Mouse (Mus musculus) G1E (cell line): ENCODE measurements around the gene Tsr2. TPM values are rescaled to one million over a fixed set of nuclear protein-coding genes. Genes with fewer than 3 reads are reported as not detected.

ENCODE experiments used
- ATAC-seq: 2 replicates; pipeline ENCODE4 v1.8.0; 2016; ENCODE audit warnings: mild to moderate bottlenecking; ENCODE audit not compliant: insufficient number of reproducible peaks, poor library complexity, low FRiP score, severe bottlenecking; ENCODE audit errors: extremely low read depth
- DNase-seq: peaks from one replicate; pipeline ENCODE4 v3.0.0; 2012; ENCODE audit warnings: low spot score
- H3K27me3 ChIP-seq: 2 replicates; pipeline ENCODE4 v1.6.1; 2012; ENCODE audit warnings: mild to moderate bottlenecking, low read length, inconsistent platforms; ENCODE audit not compliant: insufficient read depth
- H3K36me3 ChIP-seq: replicated peaks from 2 replicates; pipeline ENCODE3; 2012; ENCODE audit warnings: mild to moderate bottlenecking, inconsistent platforms
- H3K4me1 ChIP-seq: 2 replicates; pipeline ENCODE4 v1.6.1; 2012; ENCODE audit warnings: low read depth, low read length, inconsistent platforms, mixed read lengths; ENCODE audit not compliant: insufficient read depth
- H3K4me3 ChIP-seq: 2 replicates; pipeline ENCODE4 v1.5.1; 2012; ENCODE audit warnings: low read depth, mild to moderate bottlenecking, inconsistent platforms, low read length, moderate library complexity, mixed read lengths
- H3K9me3 ChIP-seq: replicated peaks from 2 replicates; pipeline ENCODE4 v1.6.1; 2012; ENCODE audit warnings: inconsistent platforms
- CTCF ChIP-seq: IDR thresholded peaks from 2 replicates; pipeline ENCODE4 v1.5.1; 2012; ENCODE audit warnings: low read depth, low read length, inconsistent platforms, mixed read lengths
- GATA1 ChIP-seq: IDR thresholded peaks from 2 replicates; pipeline ENCODE4 v1.6.1; 2012; ENCODE audit warnings: borderline replicate concordance, low read length, inconsistent platforms, mixed read lengths
- GATA2 ChIP-seq: IDR thresholded peaks from 2 replicates; pipeline ENCODE4 v1.6.1; 2012; ENCODE audit warnings: low read depth, low read length, inconsistent platforms, borderline replicate concordance
- POLR2AphosphoS5 ChIP-seq: IDR thresholded peaks from 2 replicates; pipeline ENCODE4 v1.6.1; 2012; ENCODE audit warnings: low read depth, low read length, inconsistent platforms; ENCODE audit not compliant: insufficient replicate concordance
- TAL1 ChIP-seq: conservative IDR thresholded peaks from 2 replicates; pipeline ENCODE4 v1.6.1; 2012; ENCODE audit warnings: low read depth, low read length, inconsistent platforms, mixed read lengths
- polyA plus RNA-seq: library from polyadenylated mRNA; stranded (reverse); fragments of >175 nt; gene quantifications from 2 replicates; pipeline ENCODE4 v1.2.3, GENCODE M21; 2012
- total RNA-seq, 2 experiments: library from RNA; stranded (forward) in 1 of 2; stranded (reverse) in 1 of 2; fragments of 200-1000 nt in 1 of 2; fragments of >200 nt in 1 of 2; fragmentation: Nextera tagmentation in 1 of 2; gene quantifications; 2 replicates each; pipeline ENCODE4 v1.2.3; 2014 to 2017

Tsr2 gene
- total and polyA plus RNA-seq, 3 experiments, result 11.0 to 39.5 (median 26.2) TPM

DNA sequence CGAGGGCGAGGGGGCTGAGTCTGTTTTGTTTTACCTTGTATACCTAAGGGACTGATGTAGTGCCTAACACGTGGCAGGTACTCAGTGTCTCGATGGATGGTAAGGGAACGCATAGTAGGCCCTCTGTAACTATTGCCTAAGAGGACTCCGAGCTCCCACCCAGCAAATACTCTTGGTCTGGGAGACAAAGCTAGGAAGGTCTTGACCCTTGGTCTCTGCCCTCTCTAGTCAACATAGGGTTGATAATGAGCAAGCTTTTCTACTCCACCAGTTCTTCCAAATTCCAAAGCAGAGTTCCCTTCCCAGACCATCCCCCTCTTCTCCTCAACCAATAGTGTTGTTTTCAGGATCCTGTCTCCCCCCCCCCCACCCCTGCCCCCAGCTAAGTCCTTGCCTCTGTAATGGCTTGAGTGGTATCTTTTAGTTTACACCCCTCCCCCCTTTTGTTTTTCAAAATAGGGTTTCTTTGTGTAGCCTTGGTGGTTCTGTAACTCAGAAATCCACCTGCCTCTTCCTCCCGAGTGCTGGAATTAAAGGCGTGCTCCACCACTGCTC is 46.6 kb downstream of the Tsr2 start:
- no peaks in the 10 kb centered on the region for H3K36me3 ChIP-seq
- no peak overlapping the region for H3K4me3 ChIP-seq
- TF ChIP-seq POLR2AphosphoS5 (no peak), CTCF (no peak), GATA2 (no peak), GATA1 (no peak), TAL1 (no peak)
- H3K9me3 ChIP-seq, result no peaks in the 10 kb centered on the region
- no peaks in the 10 kb centered on the region for H3K4me1 ChIP-seq
- DNase-seq (no peak), ATAC-seq (no peak)
- H3K27me3 ChIP-seq, result peaks cover 5% of the 10 kb centered on the region; the same call in 1 of the 2 replicates

DNA sequence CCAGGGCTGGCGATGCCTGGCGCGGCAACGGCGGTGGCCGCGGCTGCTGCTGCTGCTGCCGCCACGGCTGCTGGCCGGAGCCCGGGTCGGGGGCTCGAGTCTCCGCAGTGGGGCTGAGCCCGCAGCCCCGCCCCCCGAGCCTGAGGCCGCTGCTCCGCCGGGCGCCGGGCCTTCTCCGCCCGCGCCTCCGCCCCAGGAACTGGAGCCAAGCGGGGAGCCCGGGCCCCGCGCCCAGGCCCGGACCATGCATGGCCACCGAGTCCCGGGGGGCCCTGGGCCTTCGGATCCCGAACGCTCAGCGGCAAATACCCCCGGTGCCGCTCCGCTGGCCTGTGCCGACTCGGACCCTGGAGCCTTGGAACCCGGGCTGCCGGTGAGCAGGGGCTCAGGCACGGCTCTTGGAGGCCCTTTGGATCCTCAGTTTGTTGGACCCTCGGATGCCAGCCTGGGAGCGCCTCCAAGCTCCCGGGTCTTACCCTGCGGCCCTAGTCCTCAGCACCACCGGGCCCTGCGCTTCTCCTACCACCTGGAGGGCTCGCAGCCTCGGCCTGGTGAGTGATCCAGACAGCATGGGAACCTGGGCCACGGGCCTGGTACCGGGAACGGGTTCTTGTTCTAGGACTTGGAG is 48.8 kb downstream of the Tsr2 start:
- no peaks in the 10 kb centered on the region for H3K36me3 ChIP-seq
- H3K9me3 ChIP-seq, result no peaks in the 10 kb centered on the region
- ATAC-seq (no peak), DNase-seq (no peak)
- no peak overlapping the region for H3K4me3 ChIP-seq
- TF ChIP-seq GATA2 (no peak), POLR2AphosphoS5 (no peak)
- peaks cover 5% of the 10 kb centered on the region; the same call in 1 of the 2 replicates for H3K27me3 ChIP-seq
- no peaks in the 10 kb centered on the region for H3K4me1 ChIP-seq

DNA sequence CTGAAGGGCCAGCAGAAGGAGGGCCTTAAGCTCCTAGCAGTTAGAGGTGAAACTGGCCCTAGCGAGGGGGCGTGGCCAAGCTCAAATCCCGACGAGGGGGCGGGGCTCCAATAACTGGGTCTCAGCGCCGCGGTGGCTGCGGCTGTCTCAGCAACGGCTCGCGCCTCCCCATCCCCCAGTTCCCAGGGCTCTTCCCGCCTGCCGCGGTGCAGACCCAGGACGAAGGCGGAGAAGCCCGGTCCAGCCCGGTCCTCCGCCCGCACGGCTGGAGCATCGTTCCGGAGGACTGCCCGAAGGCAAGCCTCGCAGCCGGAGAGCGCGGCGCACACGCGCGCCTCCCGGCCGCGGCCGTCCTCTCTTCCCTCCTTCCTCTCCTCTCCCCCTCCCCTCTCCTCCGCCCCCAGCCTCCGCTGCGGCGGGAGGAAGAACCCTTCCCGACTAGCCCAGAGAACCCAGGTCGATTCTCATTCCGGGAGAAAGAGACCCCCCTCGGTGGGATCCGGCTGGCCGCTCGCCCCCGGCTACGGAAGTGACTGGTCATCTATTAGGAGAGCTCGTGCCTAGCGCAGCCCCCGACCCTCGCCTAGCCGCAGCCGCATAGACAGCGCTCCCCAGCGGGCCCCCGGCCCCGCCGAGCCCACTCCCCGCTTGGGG is 49.4 kb downstream of the Tsr2 start:
- Histone ChIP-seq H3K4me1 (no peaks in the 10 kb centered on the region), H3K4me3 (no peak overlapping the region), H3K36me3 (no peaks in the 10 kb centered on the region), H3K27me3 (peaks cover 5% of the 10 kb centered on the region; the same call in 1 of the 2 replicates), H3K9me3 (no peaks in the 10 kb centered on the region)
- TF ChIP-seq GATA1 (no peak), GATA2 (no peak), TAL1 (no peak), POLR2AphosphoS5 (no peak)
- DNase-seq (no peak), ATAC-seq (no peak)

DNA sequence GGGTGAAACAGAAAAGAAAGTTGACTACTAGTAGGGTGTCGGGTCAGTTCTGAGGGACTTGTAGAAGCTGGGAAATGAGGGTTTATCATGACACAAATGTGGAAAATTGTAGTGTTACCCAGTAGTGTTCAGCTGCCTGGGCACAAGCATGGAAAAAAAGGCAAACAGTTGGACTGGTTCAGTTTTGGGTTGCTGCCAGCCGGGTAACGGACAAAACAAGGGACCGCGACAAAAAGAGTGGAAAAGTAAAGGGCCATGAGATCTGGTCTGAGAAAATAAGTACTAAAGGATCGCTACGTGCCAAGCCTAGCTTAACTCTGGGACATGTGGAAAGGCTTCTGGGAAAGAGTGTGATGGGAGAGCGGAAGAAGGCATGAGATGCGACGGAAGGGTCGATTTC is 50.0 kb downstream of the Tsr2 start:
- TF ChIP-seq CTCF, result no peak
- TF ChIP-seq GATA1, result no peak
- TF ChIP-seq GATA2, result no peak
- no peak for TF ChIP-seq TAL1
- no peak for TF ChIP-seq POLR2AphosphoS5
- ATAC-seq (no peak), DNase-seq (no peak)
- no peak overlapping the region for H3K4me3 ChIP-seq
- H3K36me3 ChIP-seq, result no peaks in the 10 kb centered on the region
- no peaks in the 10 kb centered on the region for H3K9me3 ChIP-seq
- no peaks in the 10 kb centered on the region for H3K4me1 ChIP-seq
- H3K27me3 ChIP-seq, result peaks cover 5% of the 10 kb centered on the region; the same call in 1 of the 2 replicates

DNA sequence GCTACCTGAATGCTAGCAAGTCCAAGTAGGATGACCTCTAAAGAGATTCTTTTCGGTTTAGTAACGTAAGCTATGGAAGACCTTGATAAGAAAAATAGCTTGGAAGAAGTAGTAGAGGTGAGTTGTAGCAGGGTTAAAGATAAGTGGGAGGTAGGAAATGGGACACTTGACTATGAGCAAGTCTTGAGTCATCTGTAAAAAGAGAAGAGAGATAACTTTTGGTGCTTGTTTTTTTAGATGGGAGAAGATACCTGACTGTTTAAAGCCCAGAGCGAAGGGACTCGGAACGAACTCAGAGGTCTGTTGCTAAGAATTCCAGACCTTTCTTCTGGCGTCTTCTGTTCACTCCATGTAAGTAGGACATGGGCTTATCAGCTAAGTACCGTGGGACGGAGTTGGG is 50.5 kb downstream of the Tsr2 start, which contains the start of gene Fgd1:
Gene Fgd1, plus strand, starts transcription at position 301 of the 400 bp plus-strand sequence.
- H3K36me3 ChIP-seq, result no peaks in the 10 kb centered on the region
- ATAC-seq (no peak), DNase-seq (no peak)
- H3K4me3 ChIP-seq, result no peak within 1 kb of the TSS
- H3K9me3 ChIP-seq, result no peaks in the 10 kb centered on the region
- H3K27me3 ChIP-seq, result peaks cover 5% of the 10 kb centered on the region; the same call in 1 of the 2 replicates
- no peaks in the 10 kb centered on the region for H3K4me1 ChIP-seq
- TF ChIP-seq CTCF (no peak), GATA2 (no peak), TAL1 (no peak), GATA1 (no peak), POLR2AphosphoS5 (no peak)

DNA sequence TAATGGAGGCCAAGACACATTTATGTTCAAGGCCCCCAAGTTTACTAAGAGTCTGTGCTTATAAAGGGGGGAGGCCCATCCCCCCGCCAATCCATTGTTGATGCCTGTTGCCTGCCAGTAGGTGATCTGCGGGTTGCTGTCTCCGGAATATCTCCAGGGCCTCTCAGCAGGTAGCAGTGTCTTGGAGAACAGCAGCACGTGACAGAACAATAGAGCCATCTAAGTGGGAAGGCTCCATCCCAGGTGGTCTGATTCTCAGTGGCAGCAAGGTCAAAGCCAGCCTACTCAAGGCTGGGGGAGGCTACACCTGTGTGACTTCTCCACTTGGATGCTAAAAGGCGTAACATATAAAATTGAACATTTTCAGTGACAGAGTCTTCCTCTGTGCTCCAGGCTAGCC is 55.1 kb downstream of the Tsr2 start:
- H3K4me1 ChIP-seq, result no peaks in the 10 kb centered on the region
- no peaks in the 10 kb centered on the region for H3K36me3 ChIP-seq
- no peak overlapping the region for H3K4me3 ChIP-seq
- H3K27me3 ChIP-seq, result no peaks in the 10 kb centered on the region
- ATAC-seq, result no peak
- H3K9me3 ChIP-seq, result no peaks in the 10 kb centered on the region
- no peak for DNase-seq
- TF ChIP-seq TAL1, result no peak
- no peak for TF ChIP-seq CTCF
- TF ChIP-seq POLR2AphosphoS5, result no peak
- TF ChIP-seq GATA1, result no peak
- TF ChIP-seq GATA2, result no peak

Other genes with a start within 250 kb of the Tsr2 start
- 63.5 and 72.8 TPM in 2 replicates for gene Gnl3l, start 79.2 kb downstream of the Tsr2 start, total RNA-seq (2014; fragmentation: Nextera tagmentation)
- 59.6 and 71.5 TPM in 2 replicates for gene Gnl3l, start 79.2 kb downstream of the Tsr2 start, total RNA-seq (2017)
- gene Gnl3l, start 79.2 kb downstream of the Tsr2 start, polyA plus RNA-seq, result 1.9 and 2.4 TPM in 2 replicates
- gene Fgd1, start 50.4 kb downstream of the Tsr2 start, total RNA-seq (2014; fragmentation: Nextera tagmentation), result not detected in 2 replicates
- gene Fgd1, start 50.4 kb downstream of the Tsr2 start, total RNA-seq (2017), result not detected in 2 replicates
- not detected in 2 replicates for gene Fgd1, start 50.4 kb downstream of the Tsr2 start, polyA plus RNA-seq
- not detected in 2 replicates for gene Wnk3, start 101.5 kb upstream of the Tsr2 start, total RNA-seq (2014; fragmentation: Nextera tagmentation)
- gene Wnk3, start 101.5 kb upstream of the Tsr2 start, total RNA-seq (2017), result 0.06 and 0.16 TPM in 2 replicates
- gene Wnk3, start 101.5 kb upstream of the Tsr2 start, polyA plus RNA-seq, result not detected in 2 replicates
- gene Fam120c, start 247.6 kb upstream of the Tsr2 start, total RNA-seq (2014; fragmentation: Nextera tagmentation), result 6.7 and 8.2 TPM in 2 replicates
- 1.9 and 2.5 TPM in 2 replicates for gene Fam120c, start 247.6 kb upstream of the Tsr2 start, total RNA-seq (2017)
- 1.5 and 1.7 TPM in 2 replicates for gene Fam120c, start 247.6 kb upstream of the Tsr2 start, polyA plus RNA-seq